In the genomic region with DNA sequence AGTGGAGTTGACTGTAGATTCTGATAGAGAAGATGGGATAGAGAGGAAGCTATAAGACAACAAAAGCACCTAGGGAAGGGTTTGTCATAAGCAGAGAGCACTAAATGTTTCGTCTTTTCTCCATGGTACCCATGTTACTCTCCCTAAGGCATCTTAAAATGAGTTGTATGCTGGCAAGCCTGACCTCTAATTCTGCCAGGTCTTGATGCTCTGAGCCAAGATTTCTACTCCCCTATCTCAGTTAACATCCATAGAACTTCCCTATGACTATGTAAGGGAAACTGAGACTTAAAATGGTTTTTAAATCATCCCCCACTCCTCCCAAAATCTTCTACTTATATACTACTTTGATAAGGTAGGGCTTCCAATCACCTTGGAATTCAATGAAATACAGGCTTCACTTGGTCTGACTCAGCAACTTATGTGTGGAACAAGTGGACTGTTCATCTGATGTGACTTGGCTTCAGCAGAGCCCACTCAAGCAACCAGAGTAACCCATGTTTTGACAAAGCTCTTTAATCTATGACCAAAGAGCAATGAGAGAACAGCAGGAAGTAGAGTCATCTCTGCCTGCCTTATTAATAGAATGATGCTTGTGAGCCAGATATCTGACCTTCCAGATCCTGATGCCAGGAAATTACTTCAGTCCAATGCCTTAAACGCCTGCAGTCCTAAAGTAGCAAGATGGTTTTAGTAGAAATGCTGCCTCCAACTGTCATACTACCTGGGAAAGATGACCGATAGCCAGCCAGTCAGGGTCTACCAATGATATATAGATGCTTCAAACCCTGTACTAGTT, we compare ENCODE assay signal across 10 mouse cellular contexts. TPM values are rescaled to one million over a fixed set of nuclear protein-coding genes. Genes with fewer than 3 reads are reported as not detected.
"Had no signal": no experiment of that assay in that cellular context is flagged by ENCODE, and none has a peak within 500 bp of the region (broad histone marks: within the 10 kb centered on the region; RNA-seq: fewer than 3 reads in every experiment).

No protein-coding gene starts in this region.

- DNase-seq: lung, embryonic 14.5 days; lung, postnatal 10 days; lung, postnatal 4 days; midbrain, embryonic 14.5 days; right cerebral cortex, postnatal 14 days; thymus, adult 2 months; thymus, postnatal 25 days; thymus, postnatal 4 days had no signal

RNA-seq across cellular contexts. Expression of gene Snap25, which starts 13.6 kb away (rescaled TPM):
- total RNA-seq: megakaryocyte, adult 5-6 weeks; megakaryocyte-erythroid progenitor cell, adult 5-6 weeks had no signal
